Mouse (Mus musculus): ENCODE data around the gene Tgm3.

Tgm3 gene

DNA sequence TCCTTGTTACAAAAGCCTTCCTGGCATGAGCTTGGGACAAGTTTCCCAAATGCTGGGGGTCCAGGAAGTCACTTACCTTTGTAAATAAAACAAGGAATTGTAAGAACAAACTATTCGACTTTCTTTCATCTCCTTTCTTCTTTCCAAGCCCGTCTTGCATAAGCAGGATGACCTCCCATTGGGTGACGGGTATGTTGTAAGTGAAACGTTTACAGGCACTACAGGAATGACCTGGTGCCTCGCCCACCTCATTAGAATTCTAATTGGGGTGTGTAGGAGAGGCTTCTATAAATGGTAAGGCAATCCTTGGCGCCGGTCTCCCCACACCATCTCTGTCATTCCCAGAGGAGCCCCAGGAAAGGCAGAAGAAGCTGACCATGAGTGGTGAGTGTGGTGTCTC lies at the start of gene Tgm3:
Gene Tgm3 (plus strand): TSS at position 324 of the 400 bp plus-strand sequence.
- no peak for DNase-seq (ENCODE audit: extremely low read depth, low read depth, low spot score)

DNA sequence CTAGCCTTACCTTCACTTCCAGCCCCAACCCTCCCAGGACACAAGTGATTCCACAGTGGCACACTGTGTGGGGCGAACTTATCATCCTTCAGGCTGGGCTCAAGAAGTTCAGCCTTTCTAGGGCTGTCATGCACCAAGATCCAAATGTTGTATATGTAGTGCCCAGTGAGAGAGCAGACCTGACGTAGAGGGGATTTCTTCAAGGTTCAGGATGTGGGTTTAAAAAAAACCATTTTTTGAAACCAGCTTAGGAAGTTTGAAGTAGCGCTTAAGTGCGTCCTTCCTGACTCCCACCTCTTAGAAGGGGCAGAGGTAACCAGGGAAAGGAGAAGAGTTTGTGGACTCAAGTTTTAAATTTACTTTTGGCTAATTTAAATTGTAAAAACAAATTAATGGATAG lies 31.5 kb upstream of the Tgm3 start:
- no peak for DNase-seq (ENCODE audit: extremely low read depth, low read depth, low spot score)

DNA sequence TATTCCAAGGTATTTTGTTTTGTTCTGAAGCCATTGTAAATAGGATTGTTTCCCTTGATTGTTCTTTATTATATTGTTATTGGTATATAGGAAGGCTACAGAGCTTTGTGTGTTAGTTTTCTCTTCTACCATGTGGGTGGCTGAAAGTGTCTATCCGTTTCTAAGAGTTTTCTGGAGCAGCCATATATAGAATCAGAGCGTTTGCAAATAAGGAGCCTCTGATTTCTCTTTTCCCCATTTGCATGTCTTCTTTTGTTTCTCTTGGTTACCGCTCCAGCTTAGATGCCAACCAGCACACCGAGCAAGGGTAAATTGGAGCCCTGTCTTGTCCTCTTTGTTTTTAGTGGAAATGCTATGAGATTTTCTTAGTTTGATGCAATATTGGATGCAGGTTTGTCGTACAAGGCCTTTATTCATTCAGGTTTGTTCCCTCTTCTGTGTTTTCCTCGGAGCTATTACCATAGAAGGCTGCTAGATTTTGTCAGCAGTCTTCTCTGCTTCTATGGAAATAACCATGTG lies 24.6 kb upstream of the Tgm3 start:
- DNase-seq (ENCODE audit: extremely low read depth, low read depth, low spot score): no peak

DNA sequence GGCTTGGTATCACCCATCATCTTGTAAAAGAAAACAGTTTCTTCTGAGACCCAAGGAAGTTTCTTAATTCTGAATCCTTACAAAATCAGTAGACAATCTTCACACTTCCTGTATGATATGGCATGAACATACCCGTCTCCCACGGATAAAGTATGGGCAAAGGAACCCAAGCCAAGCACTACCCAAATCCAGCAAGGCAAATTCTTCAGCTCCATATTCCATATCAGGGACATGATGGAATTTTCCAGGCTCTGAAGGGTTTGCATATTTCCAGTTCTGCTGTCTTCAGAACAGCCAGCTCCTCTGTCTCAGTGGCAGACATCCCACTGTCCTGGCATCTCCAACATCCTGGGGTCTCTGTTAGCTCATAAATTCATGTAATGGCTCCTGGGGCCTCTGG lies 22.5 kb upstream of the Tgm3 start:
- no peak for DNase-seq (ENCODE audit: extremely low read depth, low read depth, low spot score)

DNA sequence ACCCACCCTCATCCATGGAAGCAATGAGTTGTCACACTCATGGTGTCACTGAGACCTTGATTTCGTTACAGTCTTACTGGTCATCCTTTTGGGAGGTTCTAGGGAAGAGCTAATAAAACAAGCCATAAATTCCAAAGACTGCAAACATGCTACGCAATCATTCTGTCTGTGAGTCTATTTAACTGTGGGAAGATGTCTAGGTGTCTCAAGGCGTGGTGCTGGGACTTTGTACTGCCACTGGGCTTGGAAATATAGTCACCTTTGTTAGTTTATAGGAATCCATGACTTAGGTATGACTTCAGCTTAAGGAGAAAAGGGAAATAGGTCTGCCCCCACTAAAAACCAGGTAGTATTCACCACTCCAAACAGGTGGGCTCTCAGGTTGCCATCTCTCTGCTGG lies 17.7 kb upstream of the Tgm3 start:
- no peak for DNase-seq (ENCODE audit: extremely low read depth, low read depth, low spot score)

DNA sequence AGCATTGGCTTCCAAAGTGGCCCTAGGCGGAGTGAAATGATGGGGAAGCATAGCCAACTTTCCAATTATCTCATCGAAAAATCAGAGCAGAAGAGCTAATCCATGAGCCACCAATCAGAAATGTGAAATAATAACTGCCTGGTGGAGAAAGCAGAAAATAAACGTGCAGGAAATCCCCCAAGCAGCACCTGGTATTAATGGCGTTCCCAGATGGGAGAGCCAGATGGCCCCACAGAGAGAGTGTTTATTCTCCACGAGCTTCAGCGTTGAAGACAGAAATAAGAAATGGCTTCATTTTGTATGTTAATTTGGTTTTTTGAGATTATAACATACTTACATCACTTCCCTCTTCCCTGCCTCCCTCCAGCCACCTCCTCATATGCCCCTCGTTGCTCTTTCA lies 13.7 kb upstream of the Tgm3 start:
- DNase-seq (ENCODE audit: extremely low read depth, low read depth, low spot score): no peak

DNA sequence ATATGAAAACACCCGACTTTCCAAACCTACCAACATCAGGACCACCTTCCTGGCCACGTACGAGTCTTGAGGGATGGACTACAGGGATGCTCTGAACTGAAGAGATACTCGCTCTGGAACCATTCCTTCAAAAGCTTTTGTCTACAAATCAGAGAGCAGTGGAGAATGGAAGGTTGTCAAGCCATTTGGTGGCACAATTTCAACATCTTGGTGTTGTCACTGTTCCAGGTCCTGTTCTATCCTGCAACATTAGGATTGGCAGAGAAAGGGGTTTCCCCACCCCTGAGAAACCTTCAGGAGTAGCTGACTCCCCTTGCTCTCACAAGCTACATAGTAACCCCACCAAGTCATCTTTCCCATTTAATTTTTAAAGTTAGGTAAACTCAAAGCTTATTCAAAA lies 12.9 kb upstream of the Tgm3 start:
- no peak for DNase-seq (ENCODE audit: extremely low read depth, low read depth, low spot score)

DNA sequence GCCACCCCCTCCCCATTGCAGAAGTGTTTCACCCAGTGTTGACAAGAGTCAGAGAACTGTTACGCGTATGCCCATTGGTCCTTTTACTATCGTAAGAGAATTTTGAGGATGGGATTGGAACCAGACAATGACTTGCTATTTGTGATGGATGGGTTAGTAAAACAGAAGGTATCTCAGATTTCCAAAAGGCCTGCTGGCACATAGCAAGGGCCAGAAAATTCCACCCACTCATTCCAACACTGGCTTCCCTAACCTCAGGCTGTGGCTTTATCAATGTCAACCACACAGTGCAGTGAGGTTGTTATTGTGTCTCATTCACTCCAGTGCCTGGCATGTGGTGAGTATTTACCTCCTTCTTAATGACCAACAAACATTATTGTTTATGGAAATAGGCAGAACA lies 11.5 kb upstream of the Tgm3 start:
- no peak for DNase-seq (ENCODE audit: extremely low read depth, low read depth, low spot score)

DNA sequence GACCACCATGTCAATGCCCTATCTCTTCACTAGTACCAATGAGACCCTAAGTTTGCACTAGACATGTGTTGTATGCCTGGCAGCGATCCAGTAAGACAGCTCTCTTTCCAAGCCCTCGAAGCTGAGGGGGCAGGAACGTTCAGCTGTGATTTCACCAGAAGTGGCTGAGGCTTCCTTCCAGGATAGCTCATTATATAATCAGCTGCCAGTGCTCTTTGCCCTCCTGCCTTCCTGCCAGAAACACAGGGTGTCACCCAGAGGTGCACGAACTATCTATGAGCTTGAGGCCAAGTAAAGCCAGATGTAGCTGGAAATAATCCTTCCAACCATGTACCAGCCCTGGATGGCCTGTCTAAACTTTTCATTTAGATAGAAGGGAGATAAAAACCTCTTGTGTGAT lies 8.1 kb upstream of the Tgm3 start:
- no peak for DNase-seq (ENCODE audit: extremely low read depth, low read depth, low spot score)

DNA sequence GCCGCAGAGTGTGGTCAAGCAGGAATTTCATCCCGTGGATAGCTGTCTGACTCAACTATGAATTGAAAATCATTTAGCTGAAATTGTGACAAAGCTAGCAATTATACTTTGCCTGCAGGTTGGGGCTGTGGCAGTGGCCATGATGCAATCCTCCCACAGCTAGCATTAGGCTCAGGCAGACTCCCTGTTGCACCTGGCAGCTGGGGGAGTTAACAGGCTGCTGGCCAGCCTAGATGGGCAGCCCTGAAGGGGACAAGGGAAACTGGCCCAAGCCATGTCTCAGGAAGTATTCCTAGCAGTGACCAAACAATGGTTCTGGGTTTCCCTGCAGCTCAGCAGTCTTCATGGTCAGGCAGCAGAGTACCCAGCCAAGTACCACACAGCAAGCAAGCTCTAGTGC lies 2.8 kb upstream of the Tgm3 start:
- no peak for DNase-seq (ENCODE audit: extremely low read depth, low read depth, low spot score)

DNA sequence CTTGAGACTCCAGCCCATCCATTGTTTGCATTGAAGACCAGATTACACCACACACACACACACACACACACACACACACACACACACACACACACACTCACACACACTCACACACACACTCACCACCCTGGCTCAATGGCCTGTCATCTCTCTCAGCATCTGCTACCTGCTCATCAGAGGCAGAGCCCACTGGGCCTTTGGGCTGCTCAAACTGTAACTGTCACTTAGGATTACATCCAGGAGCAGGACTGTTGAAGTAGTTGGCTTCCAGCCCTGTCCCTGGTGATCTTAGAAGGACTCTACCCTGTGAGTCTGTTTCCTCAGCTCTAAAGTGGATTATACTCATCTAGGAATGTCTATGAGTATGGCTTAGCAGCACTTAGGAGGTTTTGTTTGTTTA lies 1.5 kb downstream of the Tgm3 start:
- DNase-seq (ENCODE audit: extremely low read depth, low read depth, low spot score): no peak

DNA sequence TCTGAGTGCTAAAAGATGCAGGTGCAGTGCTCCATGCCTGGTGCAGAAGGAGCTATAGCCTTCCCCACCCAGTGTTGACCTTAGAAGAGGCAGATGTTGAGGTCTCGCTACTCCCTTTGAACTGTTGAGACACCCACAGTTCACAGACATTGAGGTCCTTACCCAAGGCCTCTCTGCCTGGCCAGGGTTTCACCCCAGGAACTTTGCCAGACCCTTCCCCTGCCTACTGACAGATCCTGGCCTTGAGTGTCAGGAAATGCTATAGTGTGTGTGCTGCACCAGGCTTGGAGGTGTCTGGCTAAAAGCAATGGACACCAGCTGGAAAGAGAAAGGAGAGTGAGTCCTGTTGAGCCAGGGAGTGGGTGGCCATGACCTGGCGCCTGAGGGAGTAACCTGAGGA lies 3.0 kb downstream of the Tgm3 start:
- DNase-seq (ENCODE audit: extremely low read depth, low read depth, low spot score): no peak

DNA sequence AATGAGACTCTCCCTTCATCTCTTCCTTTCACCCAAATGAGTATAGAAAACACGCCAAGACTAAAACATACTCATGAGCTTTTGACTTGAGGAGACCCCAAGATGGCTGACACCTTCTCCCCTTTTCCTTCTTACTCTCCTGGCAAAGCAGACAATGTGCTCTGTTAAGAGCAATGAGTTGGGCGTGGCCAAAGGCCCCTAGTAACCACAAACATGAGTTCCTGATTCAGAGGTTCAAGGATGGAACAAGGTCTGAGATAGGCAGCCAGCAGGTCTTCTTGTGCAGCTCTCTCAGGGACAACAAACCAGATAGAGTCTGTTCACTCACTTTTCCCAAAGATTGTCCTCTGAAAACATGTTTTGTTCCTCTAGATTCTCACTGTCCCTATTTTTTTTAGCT lies 5.9 kb downstream of the Tgm3 start:
- no peak for DNase-seq (ENCODE audit: extremely low read depth, low read depth, low spot score)

DNA sequence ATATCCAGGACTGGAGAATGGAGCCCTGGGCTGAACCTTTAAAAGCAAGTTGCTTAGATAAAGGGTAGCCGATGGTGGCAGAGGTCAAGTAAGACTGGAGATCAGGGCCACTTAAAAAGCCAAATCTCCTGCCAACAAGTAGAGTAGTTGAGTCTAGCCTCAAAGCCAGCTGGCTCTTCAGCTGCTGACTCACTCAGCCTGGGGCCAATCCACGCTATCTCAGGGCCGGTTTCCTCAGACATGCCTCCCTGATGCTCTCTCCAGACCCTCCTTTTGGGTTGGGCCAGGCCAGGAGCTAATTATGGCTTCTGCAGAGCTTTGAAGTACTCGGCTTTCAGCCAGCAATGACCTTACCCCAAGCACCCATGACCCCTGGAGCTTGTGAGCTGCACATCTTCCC lies 15.7 kb downstream of the Tgm3 start:
- no peak for DNase-seq (ENCODE audit: extremely low read depth, low read depth, low spot score)

DNA sequence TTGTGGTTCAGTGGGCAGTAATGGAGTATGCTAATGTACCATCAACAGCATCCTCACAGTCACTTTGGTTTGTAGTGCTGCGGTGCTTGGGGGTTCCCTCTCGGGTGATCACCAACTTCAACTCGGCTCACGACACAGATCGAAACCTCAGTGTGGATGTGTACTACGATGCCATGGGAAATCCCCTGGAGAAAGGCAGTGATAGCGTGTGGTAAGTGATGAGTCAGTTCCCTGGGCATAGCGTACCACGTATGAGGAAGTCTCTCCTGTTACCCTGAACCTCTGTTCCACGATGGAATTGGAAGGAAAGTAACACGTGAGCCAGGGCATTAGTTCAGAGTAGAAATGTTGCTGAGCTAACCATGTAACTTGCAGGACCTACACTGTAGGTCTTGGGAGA lies 17.7 kb downstream of the Tgm3 start:
- no peak for DNase-seq (ENCODE audit: extremely low read depth, low read depth, low spot score)

DNA sequence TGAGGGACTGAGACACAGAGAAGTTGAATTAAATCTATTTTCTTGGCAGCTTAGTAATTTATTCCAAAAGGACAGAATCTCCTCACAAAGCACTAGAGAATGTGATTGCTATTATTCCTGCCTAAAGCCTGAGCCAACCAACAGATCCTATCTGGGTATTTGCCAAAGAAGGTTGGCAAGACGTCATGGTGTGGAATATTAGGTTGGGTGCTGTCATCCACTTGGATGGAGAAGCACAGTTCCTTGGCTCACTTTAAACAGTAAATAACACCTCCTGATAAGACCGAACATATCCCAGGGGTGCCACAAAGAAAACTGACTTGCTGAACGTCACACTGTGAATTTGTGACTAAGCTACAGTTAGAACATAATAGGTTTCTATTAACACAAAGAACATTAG lies 20.5 kb downstream of the Tgm3 start:
- no peak for DNase-seq (ENCODE audit: extremely low read depth, low read depth, low spot score)

DNA sequence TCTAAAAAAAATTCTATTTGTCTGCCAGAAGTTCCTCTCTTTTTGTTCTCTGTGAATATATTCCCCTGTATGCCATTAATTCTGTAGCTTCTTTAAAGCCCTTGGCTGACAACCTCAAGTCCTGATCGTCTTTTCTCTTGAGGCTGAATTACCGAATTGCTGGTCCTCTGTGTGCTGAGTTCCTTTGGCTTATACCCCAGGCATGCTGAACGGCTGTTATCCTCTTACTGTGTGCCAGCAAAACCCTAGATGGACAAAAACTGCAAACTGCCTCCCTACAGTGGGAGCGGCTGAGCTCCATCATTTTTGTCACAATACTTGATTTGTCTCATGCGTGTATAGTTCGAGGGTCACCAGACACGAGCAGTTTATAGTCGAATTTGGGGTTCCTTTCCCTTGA lies 24.7 kb downstream of the Tgm3 start:
- no peak for DNase-seq (ENCODE audit: extremely low read depth, low read depth, low spot score)

DNA sequence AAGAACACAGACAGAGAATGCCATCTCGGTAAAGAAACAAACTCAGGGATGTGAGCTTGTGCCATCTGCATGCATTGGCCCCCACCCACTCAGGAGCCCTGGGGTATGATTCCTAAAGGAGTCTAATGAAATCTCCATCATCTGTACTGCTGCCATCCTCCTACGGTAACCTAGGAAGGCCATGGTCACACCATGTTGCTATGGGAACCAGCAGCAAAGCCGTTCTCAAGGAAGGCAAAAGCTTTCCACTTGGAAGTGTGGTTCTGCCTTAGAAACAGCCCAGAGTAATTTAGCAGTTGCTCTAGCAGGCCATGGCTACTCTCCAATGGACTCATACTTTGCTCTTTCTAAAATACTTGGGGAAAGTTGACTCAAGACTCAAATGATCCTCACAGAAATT lies 26.8 kb downstream of the Tgm3 start:
- DNase-seq (ENCODE audit: extremely low read depth, low read depth, low spot score): no peak

DNA sequence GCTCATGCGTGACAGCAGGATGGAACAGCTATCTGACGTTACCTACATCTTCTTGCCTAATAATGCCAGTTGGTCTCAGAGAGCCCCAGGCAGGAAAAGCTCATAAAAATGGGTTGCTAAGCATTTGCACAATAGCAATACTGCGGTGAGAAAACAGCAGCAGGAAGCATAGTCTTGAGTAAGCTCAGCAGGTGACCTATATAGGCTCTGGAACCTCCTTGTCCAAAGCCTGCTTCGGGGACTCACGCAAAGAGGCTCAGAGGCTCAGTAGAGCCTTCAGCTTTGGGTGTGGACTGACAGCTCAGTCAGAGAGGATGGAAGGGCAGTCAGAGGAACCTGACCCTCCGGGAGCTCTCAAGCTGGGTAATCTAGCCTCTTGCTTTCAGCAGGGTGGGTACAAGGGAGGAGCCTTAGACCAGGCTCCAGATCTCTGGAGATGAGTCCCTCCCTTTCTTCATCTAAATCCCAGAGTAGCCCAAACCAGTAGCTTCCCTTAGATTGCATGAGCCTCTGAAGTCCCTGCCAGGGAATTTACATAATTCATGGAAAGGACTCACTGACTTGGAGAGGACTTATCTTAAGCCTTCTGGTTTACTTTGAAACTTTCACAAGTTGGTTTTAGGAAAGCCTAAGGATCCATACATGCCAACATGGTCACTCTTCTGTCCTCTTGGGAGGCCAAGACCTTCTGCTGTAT lies 28.2 kb downstream of the Tgm3 start:
- peak; percentile 88 for DNase-seq (ENCODE audit: extremely low read depth, low read depth, low spot score)

DNA sequence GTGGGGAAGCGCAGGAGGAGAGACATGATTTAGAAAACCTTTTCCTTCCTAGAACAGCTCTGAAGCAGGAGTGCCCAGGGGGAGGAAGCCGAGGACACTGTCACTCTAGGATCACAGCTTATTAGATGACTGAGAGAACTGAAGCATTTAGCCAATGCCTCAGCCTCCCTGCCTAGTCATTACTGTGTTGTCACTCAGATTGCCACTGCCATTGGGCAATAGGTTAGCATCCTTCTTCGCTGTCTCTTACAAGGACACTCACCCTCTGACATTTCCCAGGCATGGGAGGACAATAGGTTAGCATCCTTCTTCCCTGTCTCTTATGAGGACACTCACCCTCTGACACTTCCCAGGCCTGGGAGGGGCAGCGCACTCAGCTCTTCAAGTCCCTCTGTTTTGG lies 31.7 kb downstream of the Tgm3 start:
- no peak for DNase-seq (ENCODE audit: extremely low read depth, low read depth, low spot score)

DNA sequence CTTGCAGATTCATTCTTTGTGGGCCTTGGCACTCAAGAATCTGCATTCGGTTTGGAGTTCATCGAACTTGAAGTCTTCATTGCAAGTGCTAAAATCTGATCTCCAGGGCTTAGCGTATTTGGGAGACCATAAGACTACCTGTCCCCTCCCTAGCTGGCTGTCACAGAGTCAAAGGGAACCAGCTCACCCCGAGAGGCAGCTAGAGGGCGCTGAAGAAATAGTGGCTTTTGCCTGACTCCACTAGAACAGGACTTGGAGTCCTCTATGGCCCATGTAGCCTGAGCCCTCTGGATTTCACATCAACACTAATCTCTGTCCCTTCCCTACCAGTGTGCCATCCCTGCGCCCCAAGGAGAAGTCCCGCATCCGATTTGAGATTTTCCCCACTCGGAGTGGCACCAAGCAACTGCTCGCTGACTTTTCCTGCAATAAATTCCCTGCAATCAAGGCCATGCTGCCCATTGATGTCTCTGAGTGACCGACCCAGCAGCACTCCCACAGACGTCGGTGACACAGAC lies 35.8 kb downstream of the Tgm3 start:
- DNase-seq (ENCODE audit: extremely low read depth, low read depth, low spot score): no peak

DNA sequence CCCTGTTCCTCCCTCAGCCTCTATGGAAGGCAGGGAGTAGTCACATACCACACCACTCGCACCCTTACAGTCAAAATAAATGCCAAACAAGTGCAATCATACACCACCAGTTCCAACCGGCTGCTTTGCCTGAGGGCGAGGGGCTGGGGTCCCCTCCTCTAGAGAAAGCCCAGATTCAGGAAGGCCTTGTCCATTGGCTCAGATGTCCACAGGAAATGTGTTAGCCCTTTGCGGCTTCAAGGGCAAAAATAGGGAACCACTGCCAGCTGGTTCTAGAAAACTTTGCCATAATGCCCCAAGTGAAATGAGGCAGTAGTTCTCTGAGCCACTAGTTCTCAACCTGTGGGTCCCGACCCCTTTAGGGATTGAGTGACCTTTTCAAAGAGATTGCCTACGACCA lies 36.6 kb downstream of the Tgm3 start:
- DNase-seq (ENCODE audit: extremely low read depth, low read depth, low spot score): no peak

DNA sequence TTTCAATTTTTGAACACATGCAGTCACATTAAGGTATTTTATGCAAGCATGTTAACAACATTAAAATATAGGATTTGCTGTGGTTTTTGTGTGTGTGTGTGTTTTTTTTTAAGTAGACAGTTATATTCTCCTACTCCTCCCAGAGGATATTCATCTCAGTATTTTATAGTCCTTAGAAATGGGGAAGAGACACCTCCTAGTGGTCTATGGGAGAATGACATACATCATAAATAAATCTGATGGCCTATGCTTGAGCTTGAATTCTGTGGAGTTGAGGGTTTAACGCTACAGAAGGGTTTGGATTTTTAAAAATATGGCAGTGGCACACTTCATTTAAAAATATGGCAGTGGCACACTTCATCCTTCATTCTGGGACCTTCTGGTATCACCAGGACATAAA lies 46.0 kb downstream of the Tgm3 start:
- DNase-seq (ENCODE audit: extremely low read depth, low read depth, low spot score): no peak

Measured in fat pad, adult 2 months (tissue).